Mouse (Mus musculus): ENCODE measurements at regions not wholly inside any gene's neighbourhood (a gene's known extent, or its start where the extent isn't known, plus 50 kb on each side); places are given as distances from the start of the nearest gene placed in this dataset.

- TF ChIP-seq CTCF (conservative IDR thresholded peaks at IDR 0.05; ENCODE audit: low read length) (no peak), POU5F1 (IDR thresholded peaks at IDR 0.05; ENCODE audit: borderline replicate concordance, low read length) (no peak), NANOG (IDR thresholded peaks at IDR 0.05; ENCODE audit: borderline replicate concordance, low read length) (no peak)
These were observed 345.8 kb downstream of the Olfm4 start for GRCm38 (mm10) chr14:80329651-80330050.
